Mouse (Mus musculus) large intestine, adult 2 months (tissue): ENCODE measurements at regions not wholly inside any gene's neighbourhood (a gene's known extent, or its start where the extent isn't known, plus 50 kb on each side); places are given as distances from the start of the nearest gene placed in this dataset.

Source experiments
- DNase-seq: peaks from one replicate; pipeline ENCODE4 v3.0.0-alpha.2; 2012; ENCODE audit warnings: low read depth, low spot score
- WGBS: fragments of 180-500 bp; shearing (Covaris S2); methylation state at CpG from one replicate; pipeline ENCODE4 v1.1.7; 2018; 5-methylcytosine and 5-hydroxymethylcytosine counted together

- DNase-seq = no peak
- WGBS = 46% methylated on average over 6 of the region's 6 CpGs
Measured at GRCm38 (mm10) chr2:129883417-129883816, 83.1 kb downstream of the Stk35 start.

GRCm38 (mm10) chr2:129884316-129884715 lies 84.0 kb downstream of the Stk35 start:
- WGBS = 46% methylated on average over 3 of the region's 3 CpGs
- no peak for DNase-seq

GRCm38 (mm10) chr2:129885536-129885935 lies 85.2 kb downstream of the Stk35 start:
- no peak for DNase-seq
- 88% methylated on average over 7 of the region's 7 CpGs for WGBS

GRCm38 (mm10) chr2:129893231-129893630 lies 92.9 kb downstream of the Stk35 start:
- WGBS = 66% methylated on average over 7 of the region's 7 CpGs
- DNase-seq = no peak

GRCm38 (mm10) chr2:129893832-129894231 lies 93.5 kb downstream of the Stk35 start:
- WGBS = 85% methylated on average over 5 of the region's 5 CpGs
- no peak for DNase-seq

GRCm38 (mm10) chr2:129894906-129895305 lies 94.6 kb downstream of the Stk35 start:
- no peak for DNase-seq
- 86% methylated on average over 8 of the region's 8 CpGs for WGBS

- DNase-seq = no peak
- 79% methylated on average over 6 of the region's 6 CpGs for WGBS
Measured at GRCm38 (mm10) chr2:129895369-129895768, 95.1 kb downstream of the Stk35 start.

- no peak for DNase-seq
- WGBS = 77% methylated on average over 4 of the region's 4 CpGs
Measured at GRCm38 (mm10) chr2:129896696-129897095, 96.4 kb downstream of the Stk35 start.

- DNase-seq = no peak
- 45% methylated on average over 4 of the region's 4 CpGs for whole genome bisulfite sequencing
Measured at GRCm38 (mm10) chr2:129903383-129904135, 103.2 kb downstream of the Stk35 start.

- 29% methylated on average over 7 of the region's 7 CpGs for WGBS
- DNase-seq = peak; percentile 58
Measured at GRCm38 (mm10) chr2:129904753-129905152, 104.4 kb downstream of the Stk35 start.

GRCm38 (mm10) chr2:129908701-129909425 lies 103.3 kb upstream of the Tgm3 start:
- 8% methylated on average over 28 of the region's 28 CpGs for WGBS
- DNase-seq = no peak

- DNase-seq = peak; percentile 83
- 13% methylated on average over 19 of the region's 19 CpGs for WGBS
Measured at GRCm38 (mm10) chr2:129911203-129911921, 100.8 kb upstream of the Tgm3 start.

- WGBS = 84% methylated on average over 8 of the region's 8 CpGs
- no peak for DNase-seq
Measured at GRCm38 (mm10) chr2:129912556-129912955, 99.6 kb upstream of the Tgm3 start.

GRCm38 (mm10) chr2:129914261-129914660 lies 97.9 kb upstream of the Tgm3 start:
- DNase-seq = no peak
- WGBS = 63% methylated on average over 8 of the region's 8 CpGs

- no peak for DNase-seq
- 76% methylated on average over 7 of the region's 7 CpGs for WGBS
Measured at GRCm38 (mm10) chr2:129916411-129916810, 95.7 kb upstream of the Tgm3 start.

- DNase-seq = no peak
- 47% methylated on average over 9 of the region's 9 CpGs for WGBS
Measured at GRCm38 (mm10) chr2:129918141-129918790, 93.9 kb upstream of the Tgm3 start.

GRCm38 (mm10) chr2:129919551-129919950 lies 92.6 kb upstream of the Tgm3 start:
- 89% methylated on average over 4 of the region's 4 CpGs for WGBS
- no peak for DNase-seq

- 58% methylated on average over 2 of the region's 2 CpGs for WGBS
- DNase-seq = no peak
Measured at GRCm38 (mm10) chr2:129927218-129927617, 84.9 kb upstream of the Tgm3 start.

- 78% methylated on average over 1 of the region's 1 CpGs for WGBS
- DNase-seq = no peak
Measured at GRCm38 (mm10) chr2:129933578-129933977, 78.6 kb upstream of the Tgm3 start.

GRCm38 (mm10) chr2:129942824-129943223 lies 69.3 kb upstream of the Tgm3 start:
- WGBS = 83% methylated on average over 4 of the region's 4 CpGs
- DNase-seq = no peak
